Mouse (Mus musculus) ES-E14 (cell line): ENCODE data around the gene Nek2.

Source experiments
- CHD2 ChIP-seq: IDR thresholded peaks from 2 replicates; pipeline ENCODE4 v1.6.1; 2014; ENCODE audit warnings: mild to moderate bottlenecking, low read depth, low read length, inconsistent platforms
- HCFC1 ChIP-seq: IDR thresholded peaks from 2 replicates; pipeline ENCODE4 v1.6.1; 2012; ENCODE audit warnings: low read length, inconsistent platforms, borderline replicate concordance; ENCODE audit not compliant: insufficient read depth
- ZC3H11A ChIP-seq: IDR thresholded peaks from 2 replicates; pipeline ENCODE4 v1.6.1; 2012; ENCODE audit warnings: low read depth, mild to moderate bottlenecking, inconsistent platforms, low read length, borderline replicate concordance

DNA sequence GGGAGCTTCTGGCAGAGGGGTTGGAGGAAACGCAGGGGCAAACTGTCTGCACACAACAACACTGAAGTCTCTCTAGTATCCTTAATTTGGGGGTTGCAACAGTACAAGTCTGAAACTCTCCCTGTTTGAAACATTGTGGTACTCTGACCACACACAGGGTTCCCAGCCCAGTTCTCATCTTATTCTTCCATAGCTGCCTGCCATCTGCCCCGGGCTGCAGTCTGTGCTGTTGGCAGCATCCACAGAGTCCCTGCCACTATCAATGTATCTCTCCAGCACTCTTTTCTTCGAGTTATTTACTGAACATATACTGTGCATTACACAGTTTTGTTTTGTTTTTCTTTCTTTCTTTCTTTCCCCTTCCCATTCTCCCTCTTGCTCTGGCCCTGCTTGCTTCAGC lies 4.6 kb upstream of the Nek2 start:
- TF ChIP-seq HCFC1 (no peak), CHD2 (no peak), ZC3H11A (no peak)
